Mouse (Mus musculus): ENCODE results near the gene Lemd2.
A peak's percentile ranks its signal among the peaks of the same experiment; 100 is the strongest.

Lemd2 gene

GRCm38 (mm10) chr17:27226701-27227100, 22.4 kb upstream of the Lemd2 start:
- DNase-seq: peak; percentile 91

- DNase-seq: no peak
Measured at GRCm38 (mm10) chr17:27225801-27226200, 21.5 kb upstream of the Lemd2 start.

GRCm38 (mm10) chr17:27223821-27224220, 19.6 kb upstream of the Lemd2 start:
- no peak for DNase-seq

- no peak for DNase-seq
Measured at GRCm38 (mm10) chr17:27221562-27221961, 17.3 kb upstream of the Lemd2 start.

GRCm38 (mm10) chr17:27218916-27219315, 14.6 kb upstream of the Lemd2 start:
- DNase-seq: no peak

- DNase-seq: no peak
Measured at GRCm38 (mm10) chr17:27218364-27218763, 14.1 kb upstream of the Lemd2 start.

- peak; percentile 95 for DNase-seq
Measured at GRCm38 (mm10) chr17:27212768-27213525, 8.7 kb upstream of the Lemd2 start.

GRCm38 (mm10) chr17:27212006-27212405, 7.7 kb upstream of the Lemd2 start:
- no peak for DNase-seq

- no peak for DNase-seq
Measured at GRCm38 (mm10) chr17:27207113-27207707, 2.9 kb upstream of the Lemd2 start.

- DNase-seq: peak; percentile 94
Measured at GRCm38 (mm10) chr17:27203358-27204074, 753 bp downstream of the Lemd2 start.

GRCm38 (mm10) chr17:27202919-27203357, 1.3 kb downstream of the Lemd2 start:
- no peak for DNase-seq

- no peak for DNase-seq
Measured at GRCm38 (mm10) chr17:27201981-27202380, 2.3 kb downstream of the Lemd2 start.

GRCm38 (mm10) chr17:27200801-27201200, 3.5 kb downstream of the Lemd2 start:
- DNase-seq: no peak

GRCm38 (mm10) chr17:27199864-27200263, 4.4 kb downstream of the Lemd2 start:
- DNase-seq: no peak

GRCm38 (mm10) chr17:27199205-27199604, 5.1 kb downstream of the Lemd2 start:
- no peak for DNase-seq

- DNase-seq: no peak
Measured at GRCm38 (mm10) chr17:27196206-27196605, 8.1 kb downstream of the Lemd2 start.

- peak; percentile 89 for DNase-seq
Measured at GRCm38 (mm10) chr17:27194258-27195185, 9.7 kb downstream of the Lemd2 start.

GRCm38 (mm10) chr17:27191804-27192203, 12.5 kb downstream of the Lemd2 start:
- no peak for DNase-seq

- DNase-seq: peak; percentile 91
Measured at GRCm38 (mm10) chr17:27191189-27191588, 13.1 kb downstream of the Lemd2 start.

GRCm38 (mm10) chr17:27189640-27190216, 14.5 kb downstream of the Lemd2 start:
- DNase-seq: peak; percentile 90

GRCm38 (mm10) chr17:27188883-27189282, 15.4 kb downstream of the Lemd2 start:
- no peak for DNase-seq

GRCm38 (mm10) chr17:27187059-27187458, 17.2 kb downstream of the Lemd2 start:
- DNase-seq: no peak
